In genomic region chr17:89910349-89910748, GRCm38 (mm10) we compare ENCODE assay signal across 8 mouse cellular contexts. TPM values are rescaled to one million over a fixed set of nuclear protein-coding genes. Genes with fewer than 3 reads are reported as not detected.
DNase-seq lines count a peak whose midpoint lies in the region; ATAC-seq and TF ChIP-seq lines count a peak whose summit lies in the region.

Gene Gm10184 (minus strand): TSS chr17:89910449.

- no peak for ATAC-seq in lung, postnatal 0 days
- no peak for ATAC-seq in embryonic facial prominence, embryonic 13.5 days (ENCODE audit: insufficient number of reproducible peaks, insufficient read depth, low FRiP score, low TSS enrichment, low read depth)
- no peak for ATAC-seq in hindbrain, embryonic 13.5 days (ENCODE audit: low FRiP score)
- ATAC-seq in midbrain, embryonic 16.5 days: no peak

- H3K9me3 ChIP-seq in lung, postnatal 0 days (ENCODE audit: low read length): no peaks in the 10 kb centered on the region
- H3K9me3 ChIP-seq in embryonic facial prominence, embryonic 13.5 days: no peaks in the 10 kb centered on the region
- no peaks in the 10 kb centered on the region for H3K9me3 ChIP-seq in hindbrain, embryonic 13.5 days
- H3K9me3 ChIP-seq in midbrain, embryonic 16.5 days (replicated peaks; ENCODE audit: control insufficient read depth, low read length, poor library complexity, severe bottlenecking): no peaks in the 10 kb centered on the region

- no peak within 1 kb of the TSS for H3K27ac ChIP-seq in lung, postnatal 0 days (ENCODE audit: low read length)
- no peak within 1 kb of the TSS for H3K27ac ChIP-seq in embryonic facial prominence, embryonic 13.5 days
- H3K27ac ChIP-seq in hindbrain, embryonic 13.5 days: no peak within 1 kb of the TSS
- no peak within 1 kb of the TSS for H3K27ac ChIP-seq in midbrain, embryonic 16.5 days (ENCODE audit: low read length)

- H3K4me2 ChIP-seq in lung, postnatal 0 days (replicated peaks; ENCODE audit: low read depth, low read length): no peak within 1 kb of the TSS
- no peak within 1 kb of the TSS for H3K4me2 ChIP-seq in embryonic facial prominence, embryonic 13.5 days
- no peak within 1 kb of the TSS for H3K4me2 ChIP-seq in hindbrain, embryonic 13.5 days
- H3K4me2 ChIP-seq in midbrain, embryonic 16.5 days (ENCODE audit: low read length): no peak within 1 kb of the TSS

- no peak for TF ChIP-seq EP300 in lung, postnatal 0 days (IDR thresholded peaks at IDR 0.05)

- WGBS in lung, postnatal 0 days: 92% methylated on average over 6 of the region's 6 CpGs
- WGBS in embryonic facial prominence, embryonic 13.5 days: 92% methylated on average over 6 of the region's 6 CpGs
- 93% methylated on average over 6 of the region's 6 CpGs for WGBS in hindbrain, embryonic 13.5 days
- WGBS in midbrain, embryonic 16.5 days: 93% methylated on average over 6 of the region's 6 CpGs

- no peak within 1 kb of the TSS for H3K9ac ChIP-seq in lung, postnatal 0 days (replicated peaks; ENCODE audit: low read depth)
- H3K9ac ChIP-seq in embryonic facial prominence, embryonic 13.5 days: no peak within 1 kb of the TSS
- H3K9ac ChIP-seq in hindbrain, embryonic 13.5 days: no peak within 1 kb of the TSS
- H3K9ac ChIP-seq in midbrain, embryonic 16.5 days (ENCODE audit: low read depth, low read length): no peak within 1 kb of the TSS

- no peak for DNase-seq in lung, postnatal 0 days (ENCODE audit: low spot score)
- DNase-seq in lung, adult 18-20 months: no peak
- DNase-seq in gastrocnemius, postnatal 10 days: no peak
- no peak for DNase-seq in cerebellum, postnatal 4 days (ENCODE audit: low spot score in 2 of 2)
- no peak for DNase-seq in frontal cortex, postnatal 14 days (ENCODE audit: low spot score in 2 of 2)

- H3K4me3 ChIP-seq in lung, postnatal 0 days (ENCODE audit: low read depth, low read length): no peak within 1 kb of the TSS
- no peak within 1 kb of the TSS for H3K4me3 ChIP-seq in embryonic facial prominence, embryonic 13.5 days
- H3K4me3 ChIP-seq in hindbrain, embryonic 13.5 days: no peak within 1 kb of the TSS
- no peak within 1 kb of the TSS for H3K4me3 ChIP-seq in midbrain, embryonic 16.5 days (ENCODE audit: low read depth, low read length)

- no peaks in the 10 kb centered on the region for H3K36me3 ChIP-seq in lung, postnatal 0 days (ENCODE audit: insufficient read depth, low read length)
- H3K36me3 ChIP-seq in embryonic facial prominence, embryonic 13.5 days: no peaks in the 10 kb centered on the region
- no peaks in the 10 kb centered on the region for H3K36me3 ChIP-seq in hindbrain, embryonic 13.5 days
- no peaks in the 10 kb centered on the region for H3K36me3 ChIP-seq in midbrain, embryonic 16.5 days (ENCODE audit: control insufficient read depth, insufficient read depth, low read length)

- no peak for TF ChIP-seq CTCF in lung, postnatal 0 days (IDR thresholded peaks at IDR 0.05)

- H3K27me3 ChIP-seq in lung, postnatal 0 days (replicated peaks; ENCODE audit: insufficient read depth, low read length): no peaks in the 10 kb centered on the region
- H3K27me3 ChIP-seq in embryonic facial prominence, embryonic 13.5 days: no peaks in the 10 kb centered on the region
- no peaks in the 10 kb centered on the region for H3K27me3 ChIP-seq in hindbrain, embryonic 13.5 days
- no peaks in the 10 kb centered on the region for H3K27me3 ChIP-seq in midbrain, embryonic 16.5 days (ENCODE audit: control insufficient read depth, insufficient read depth, low read depth, low read length)

- no peaks in the 10 kb centered on the region for H3K4me1 ChIP-seq in lung, postnatal 0 days (ENCODE audit: insufficient read depth, low read depth, low read length)
- H3K4me1 ChIP-seq in embryonic facial prominence, embryonic 13.5 days: no peaks in the 10 kb centered on the region
- no peaks in the 10 kb centered on the region for H3K4me1 ChIP-seq in hindbrain, embryonic 13.5 days (replicated peaks)
- no peaks in the 10 kb centered on the region for H3K4me1 ChIP-seq in midbrain, embryonic 16.5 days (ENCODE audit: control insufficient read depth, insufficient read depth, low read length)

RNA-seq across cellular contexts. Expression of gene Gm10184, which starts in this region (rescaled TPM):
- 13.3 and 17.5 TPM in 2 replicates for polyA plus RNA-seq in lung, postnatal 0 days (2015; fragmentation: Nextera tagmentation; extraction: Ambion mirVana)
- 56.7 and 123 TPM in 2 replicates for polyA plus RNA-seq in embryonic facial prominence, embryonic 13.5 days (2015; fragmentation: Nextera tagmentation; extraction: Ambion mirVana)
- polyA plus RNA-seq in hindbrain, embryonic 13.5 days (2015; fragmentation: Nextera tagmentation; extraction: Ambion mirVana): 21.7 and 28.3 TPM in 2 replicates
- 10.1 and 17.9 TPM in 2 replicates for polyA plus RNA-seq in midbrain, embryonic 16.5 days (2015; fragmentation: Nextera tagmentation; extraction: Ambion mirVana)
- 1 to 10 TPM; 6.3 to 8.6 TPM for total RNA-seq in gastrocnemius, postnatal 10 days (2021)
